Mouse (Mus musculus) heart, postnatal 0 days (tissue): ENCODE data around the gene Tcf25.

Experiments used
- CTCF ChIP-seq: IDR thresholded peaks from 2 replicates; pipeline ENCODE4 v1.5.1; 2016; ENCODE audit warnings: antibody characterized with exemption, control low read depth, low read depth
- EP300 ChIP-seq: IDR thresholded peaks from 2 replicates; pipeline ENCODE4 v1.6.1; 2016; ENCODE audit warnings: antibody characterized with exemption, low read depth

- TF ChIP-seq EP300 = no peak
- TF ChIP-seq CTCF = no peak
These were observed 42.7 kb downstream of the Tcf25 start for GRCm38 (mm10) chr8:123415967-123416943.
